Mouse (Mus musculus) urinary bladder, postnatal 14 days (tissue): ENCODE data around the gene Pa2g4.
"Not testable (repeated sequence)": the region's sequence is repeated elsewhere in the genome, so short reads cannot be mapped to it uniquely, and the experiment has no call there.

ENCODE experiments used
- DNase-seq: peaks from one replicate; pipeline ENCODE4 v3.0.0; 2021; ENCODE audit warnings: low spot score

The Pa2g4 gene

DNA sequence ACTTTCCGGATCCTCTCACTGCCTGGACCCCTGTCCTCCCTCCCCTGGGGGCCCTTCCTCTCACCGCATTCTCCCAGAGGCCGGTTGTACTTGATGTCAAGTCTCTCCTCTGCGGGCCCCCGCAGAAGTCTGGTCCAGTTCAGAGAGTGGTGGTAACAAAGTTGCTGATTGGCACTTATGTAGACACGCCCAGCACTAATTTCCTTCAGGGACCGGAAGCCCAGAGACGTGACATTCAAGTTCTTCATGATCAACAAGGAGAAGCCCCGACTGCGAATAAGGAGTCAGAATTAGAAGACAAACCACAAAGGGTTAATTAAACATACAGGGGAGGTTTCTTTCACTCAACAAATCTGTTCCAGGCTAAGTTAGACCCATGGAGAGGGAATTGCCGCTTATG is 12.5 kb upstream of the Pa2g4 start:
- DNase-seq, result no peak

DNA sequence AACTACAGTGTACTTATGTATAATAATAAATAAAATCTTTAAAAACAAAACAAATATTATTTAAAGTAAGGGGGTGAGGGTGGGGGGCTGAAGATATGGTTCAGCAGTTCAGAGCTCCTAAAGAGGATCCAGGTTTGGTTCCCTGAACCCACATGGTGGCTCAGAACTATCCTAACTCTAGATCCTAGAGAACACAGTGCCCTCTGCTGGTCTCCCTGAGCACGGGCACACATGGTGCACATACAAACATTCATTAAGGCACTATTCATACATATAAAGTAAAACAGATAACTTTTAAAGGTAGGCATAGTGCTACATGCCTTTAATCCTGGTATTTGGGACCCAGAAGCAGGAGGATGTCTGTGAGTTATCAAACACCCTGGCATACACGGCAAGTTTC is 9.3 kb upstream of the Pa2g4 start:
- no peak for DNase-seq

DNA sequence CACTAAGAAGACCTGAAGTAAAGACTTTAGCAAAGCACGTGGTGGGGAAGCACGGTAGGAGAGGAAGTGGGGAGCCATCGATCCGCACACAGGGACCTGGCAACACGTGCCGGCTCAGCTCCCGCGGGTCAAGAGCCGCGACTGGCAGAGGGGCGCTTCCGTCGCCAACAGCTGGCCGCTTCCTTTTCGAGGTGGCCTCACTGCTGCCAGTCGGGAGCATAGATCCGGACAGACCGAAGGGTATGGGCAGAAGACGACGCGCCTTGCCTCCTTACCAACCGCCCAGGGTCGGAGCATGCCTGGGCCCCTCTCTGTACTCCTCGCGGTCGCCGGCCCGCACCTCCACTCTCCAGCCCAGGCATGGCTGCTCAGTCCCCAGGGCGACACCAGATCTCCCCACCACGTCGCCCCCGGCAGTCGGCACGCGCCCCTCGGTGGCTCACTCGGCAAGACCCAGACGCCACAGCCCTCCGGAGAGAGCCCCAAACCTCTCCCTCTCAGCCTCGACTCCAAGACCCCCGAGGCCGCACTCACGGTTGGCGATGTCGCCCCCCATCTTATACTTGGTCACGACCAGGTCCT is 490 bp downstream of the Pa2g4 start:
- DNase-seq, result peak; percentile 24

DNA sequence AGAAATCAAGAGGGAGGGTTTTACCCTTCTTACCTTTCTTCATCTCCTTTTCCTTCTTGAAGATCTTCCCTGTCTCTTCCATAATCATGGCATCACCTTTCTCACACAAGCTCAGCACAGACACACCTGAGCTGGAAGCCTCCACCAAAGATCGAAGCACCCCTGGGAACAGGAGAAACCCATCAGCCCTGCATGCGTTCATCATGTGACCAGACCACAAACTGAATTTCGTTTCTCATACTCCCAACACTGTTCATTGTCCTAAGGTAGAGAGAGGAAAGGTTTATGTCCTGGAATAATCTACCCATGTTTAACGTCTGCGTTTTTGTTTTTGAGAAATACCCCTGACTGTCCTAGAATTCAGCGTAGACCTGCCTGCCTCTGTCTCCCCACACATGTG is 2.2 kb downstream of the Pa2g4 start:
- DNase-seq, result no peak

DNA sequence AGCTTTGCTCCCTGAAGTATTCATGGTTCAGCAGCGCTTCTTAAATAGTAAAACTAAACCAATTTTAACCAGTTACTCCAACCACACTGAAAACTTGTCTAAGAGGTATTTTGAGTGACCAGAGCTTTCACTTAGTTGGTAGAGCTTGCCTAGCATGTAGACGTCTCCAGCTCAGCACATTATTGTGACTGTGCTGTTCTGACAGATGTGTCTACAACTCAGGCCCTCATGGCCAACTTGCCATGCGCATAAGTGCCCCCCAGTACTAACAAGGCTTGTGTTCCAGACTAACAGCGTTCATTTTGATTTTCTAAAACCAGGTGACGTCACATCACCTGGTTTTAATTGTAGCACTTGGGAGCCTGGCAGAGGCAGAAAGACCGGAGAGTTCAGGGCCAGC is 8.8 kb downstream of the Pa2g4 start:
- DNase-seq, result no peak

DNA sequence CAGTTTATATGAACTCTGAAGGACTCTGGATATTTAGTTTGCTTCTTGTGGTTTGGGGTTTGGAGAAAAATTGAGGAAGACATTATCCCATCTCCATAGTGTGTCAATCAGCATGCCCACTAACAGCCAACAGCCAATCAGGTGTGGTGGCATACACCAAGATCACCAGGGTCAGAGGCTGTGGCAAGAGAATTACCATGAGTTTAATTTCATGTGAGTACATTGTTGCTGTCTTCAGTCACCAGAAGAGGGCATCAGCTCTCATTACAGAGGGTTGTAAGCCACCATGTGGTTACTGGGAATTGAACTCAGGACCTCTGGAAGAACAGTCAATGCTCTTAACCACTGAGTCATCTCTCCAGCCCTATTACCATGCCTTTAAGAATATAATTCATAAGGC is 9.5 kb downstream of the Pa2g4 start:
- no peak for DNase-seq

DNA sequence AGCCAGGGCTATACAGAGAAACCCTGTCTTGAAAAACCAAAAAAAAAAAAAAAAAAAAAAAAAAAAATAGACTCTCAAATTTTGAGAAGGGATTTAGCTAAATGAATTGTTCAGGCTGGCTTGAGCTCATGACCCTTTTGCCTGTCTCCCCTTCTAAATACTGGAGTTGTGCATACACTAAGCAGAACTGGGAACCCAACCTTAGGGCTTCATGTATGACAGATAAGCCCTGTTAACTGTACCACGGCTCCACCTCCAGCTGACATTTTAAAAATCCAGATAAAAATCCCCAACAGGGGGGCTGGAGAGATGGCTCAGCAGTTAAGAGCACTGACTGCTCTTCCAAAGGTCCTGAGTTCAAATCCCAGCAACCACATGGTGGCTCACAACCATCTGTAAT is 10.2 kb downstream of the Pa2g4 start:
- not testable (repeated sequence) for DNase-seq

DNA sequence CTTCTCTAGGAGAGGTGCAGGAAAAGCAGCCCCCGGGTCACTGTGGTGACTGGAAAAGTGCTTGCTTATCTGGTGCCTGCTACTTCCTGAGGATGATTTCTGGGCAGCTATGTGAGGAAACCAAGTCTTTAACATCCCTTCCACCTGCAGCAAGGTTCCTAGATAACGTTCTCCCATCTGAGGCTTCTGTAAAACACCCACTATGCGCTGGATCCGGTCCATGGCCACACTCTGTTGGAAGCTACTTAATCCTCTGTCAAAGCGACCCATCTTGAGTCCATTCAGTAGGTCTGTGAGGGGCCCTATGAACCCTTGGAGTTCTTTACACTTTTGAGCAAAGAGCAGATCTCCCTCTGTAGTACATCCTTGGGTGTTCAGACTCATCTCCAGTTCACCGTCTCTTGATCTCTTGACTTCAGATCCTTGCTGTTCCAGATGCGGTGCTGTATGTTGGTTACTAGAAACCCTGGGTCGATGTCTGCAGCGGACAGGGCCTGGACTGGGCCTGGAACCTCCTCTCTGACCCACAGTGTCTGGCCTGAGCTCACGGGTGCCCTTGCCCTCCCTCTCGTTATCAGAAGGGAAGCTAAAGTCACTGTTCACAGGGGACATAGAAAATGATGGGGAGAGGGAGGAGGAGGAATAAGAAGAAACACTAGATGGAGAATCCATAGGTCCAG is 15.5 kb downstream of the Pa2g4 start:
- DNase-seq, result not testable (repeated sequence)

DNA sequence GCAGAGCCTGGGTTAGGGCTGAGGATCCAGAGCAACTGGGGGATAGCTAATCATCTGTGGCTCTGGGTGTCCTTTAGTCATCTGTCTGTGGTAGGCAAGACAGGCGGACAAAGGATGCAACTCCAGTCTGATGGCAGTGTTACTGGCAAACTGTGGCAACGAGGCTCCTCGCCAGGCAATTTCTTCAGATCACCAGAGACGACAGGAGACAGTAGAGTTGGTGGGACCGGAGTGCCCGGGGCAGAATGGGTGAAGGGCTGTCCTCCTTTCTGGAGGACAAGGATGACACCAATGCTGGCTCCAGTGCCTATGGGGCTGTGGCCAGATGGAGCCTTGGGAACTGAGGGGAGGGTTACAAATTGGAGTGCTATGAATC is 16.1 kb downstream of the Pa2g4 start:
- DNase-seq, result peak; percentile 11

DNA sequence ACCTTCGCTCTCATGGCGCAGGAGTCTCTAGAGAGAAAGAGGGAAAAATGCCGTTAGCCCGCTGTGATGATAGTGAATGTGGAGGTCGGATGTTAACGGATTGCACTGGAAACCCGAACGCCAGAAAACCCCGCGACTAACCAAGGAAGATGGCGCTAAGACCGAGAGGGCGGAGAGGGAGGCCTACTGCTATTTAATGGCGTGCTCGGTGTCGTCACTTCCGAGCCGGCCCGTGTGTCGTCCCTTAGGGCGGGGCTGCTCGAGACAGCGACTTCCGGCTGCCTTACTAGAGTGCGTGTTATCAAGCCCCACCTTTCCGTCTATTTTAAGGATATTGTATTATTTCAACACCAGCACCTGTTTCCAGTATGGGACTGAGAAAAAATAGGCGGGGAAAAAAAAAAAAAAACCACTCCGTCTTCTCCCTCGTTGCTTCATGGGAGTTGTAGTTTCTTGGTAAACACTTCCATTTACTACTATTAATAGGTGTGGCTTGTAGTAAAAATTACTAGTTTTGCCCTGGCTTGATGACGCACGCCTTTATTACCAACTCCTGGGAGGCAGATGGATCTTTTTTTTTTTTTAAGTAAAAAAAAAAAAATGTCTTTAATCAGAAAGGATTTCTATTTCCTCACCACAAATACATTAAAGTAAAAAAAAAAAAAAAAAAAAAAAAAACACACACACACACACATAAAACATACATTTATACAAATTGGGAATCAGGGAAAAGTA is 16.7 kb downstream of the Pa2g4 start, which contains the start of gene Rpl41:
TSS of gene Rpl41 (minus strand) at position 359 of the 735 bp plus-strand sequence.
- peak; percentile 93 for DNase-seq

DNA sequence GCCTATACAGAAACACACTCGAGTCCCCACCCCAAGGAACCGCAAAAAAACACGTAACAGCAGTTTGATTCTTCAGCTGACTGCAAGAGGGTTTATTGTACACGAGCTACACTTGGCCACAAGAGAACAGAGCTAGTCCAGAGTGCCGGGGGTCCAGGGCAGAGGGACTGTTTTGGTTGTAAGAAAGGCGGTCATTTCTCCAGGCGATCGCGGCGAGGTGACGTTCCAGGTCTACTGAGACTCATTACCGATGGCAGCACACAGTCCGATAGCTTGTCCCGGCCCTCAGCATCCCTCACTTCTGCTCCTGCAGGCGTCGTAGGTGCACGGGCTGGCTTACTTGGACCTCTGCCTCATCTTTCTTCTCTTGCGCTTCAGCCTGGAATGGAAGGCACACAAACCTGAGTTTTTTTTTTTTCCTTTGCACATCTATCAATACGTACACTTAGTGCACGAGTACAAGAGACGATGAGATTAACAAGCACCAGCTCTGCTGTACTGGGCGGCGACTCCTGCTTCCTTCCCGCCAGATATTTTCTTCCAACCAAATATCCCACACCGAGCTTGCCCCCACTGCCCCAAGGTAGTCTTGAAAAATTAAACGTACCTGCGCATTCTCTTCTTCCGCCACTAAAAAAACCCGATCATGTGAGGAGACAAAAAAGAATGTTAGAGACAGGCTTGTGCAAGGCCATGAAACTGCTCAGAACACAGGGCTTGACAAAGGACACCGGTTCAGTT is 17.6 kb downstream of the Pa2g4 start:
- peak; percentile 18 for DNase-seq

DNA sequence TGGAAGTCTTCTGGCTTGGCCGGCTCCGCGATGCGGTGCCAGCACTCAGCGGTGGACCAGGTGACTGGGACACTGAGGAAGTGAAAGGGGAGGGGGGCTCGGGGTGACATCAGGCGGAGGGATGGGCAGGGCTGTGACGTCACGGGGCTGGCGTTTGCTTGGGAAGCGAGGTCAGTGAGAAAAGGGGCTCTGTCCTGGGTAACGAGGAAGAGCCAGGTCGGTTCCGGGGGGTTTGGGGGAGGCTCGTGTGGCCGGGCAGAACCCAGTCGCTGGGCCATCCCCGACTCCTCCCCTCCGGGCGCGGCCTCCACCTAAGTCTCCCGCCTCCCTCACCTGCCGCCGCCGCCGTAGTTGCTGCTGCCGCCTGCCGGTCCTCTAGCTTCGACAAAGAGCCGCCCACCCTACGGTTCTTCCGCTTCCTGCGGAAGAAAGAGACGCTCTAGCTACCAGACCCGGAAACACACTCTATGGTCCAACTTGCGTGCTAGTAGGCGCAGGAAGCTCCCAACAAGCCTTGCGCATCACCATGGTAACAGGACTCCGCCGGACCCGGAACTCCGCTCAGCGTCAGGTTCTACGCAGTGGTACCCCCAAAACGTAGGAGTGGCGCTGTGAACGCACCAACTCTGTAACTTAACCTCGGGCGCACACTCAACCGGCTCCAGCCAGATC is 18.3 kb downstream of the Pa2g4 start, which contains the start of gene Zc3h10:
TSS of gene Zc3h10 (minus strand) at position 414 of the 672 bp plus-strand sequence.
- peak; percentile 94 for DNase-seq

DNA sequence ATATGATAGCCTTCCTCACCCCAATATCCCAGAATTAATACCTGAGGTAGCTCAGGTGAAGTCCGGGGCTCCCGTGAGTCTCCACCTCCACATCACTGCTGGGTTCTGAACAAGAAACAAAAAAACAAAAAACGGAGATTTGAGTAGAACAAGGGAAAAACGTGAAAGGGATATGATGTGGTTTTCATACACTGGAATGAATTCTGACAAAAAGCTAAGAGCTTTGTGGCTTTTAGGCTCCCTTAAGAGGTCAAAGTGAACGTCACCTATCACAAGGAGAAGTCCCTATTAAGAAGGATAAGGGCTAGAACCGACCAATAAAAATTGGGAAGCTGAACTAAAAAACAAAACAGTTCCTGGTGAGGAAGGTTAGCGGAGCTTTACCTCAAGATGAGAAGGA is 19.0 kb downstream of the Pa2g4 start:
- DNase-seq, result no peak

DNA sequence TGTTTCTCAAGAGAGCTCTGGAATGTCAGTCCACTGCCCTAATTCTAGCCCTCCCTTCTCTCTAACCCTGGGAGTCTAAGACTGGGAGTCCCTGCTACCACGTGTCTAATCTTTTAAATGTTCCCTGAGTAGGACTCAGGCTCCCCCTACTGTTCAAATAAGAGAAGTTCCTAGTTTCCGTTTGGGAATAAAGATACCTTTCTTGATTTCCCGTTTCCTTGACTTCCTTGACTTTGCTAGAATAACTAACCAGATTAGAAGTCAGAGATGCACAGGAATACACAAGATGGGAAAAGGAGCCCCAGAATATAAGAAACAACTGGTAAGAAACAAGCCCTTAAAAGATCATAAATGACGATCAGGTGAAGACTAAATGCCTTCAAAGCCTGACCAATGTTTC is 19.4 kb downstream of the Pa2g4 start:
- DNase-seq, result no peak

DNA sequence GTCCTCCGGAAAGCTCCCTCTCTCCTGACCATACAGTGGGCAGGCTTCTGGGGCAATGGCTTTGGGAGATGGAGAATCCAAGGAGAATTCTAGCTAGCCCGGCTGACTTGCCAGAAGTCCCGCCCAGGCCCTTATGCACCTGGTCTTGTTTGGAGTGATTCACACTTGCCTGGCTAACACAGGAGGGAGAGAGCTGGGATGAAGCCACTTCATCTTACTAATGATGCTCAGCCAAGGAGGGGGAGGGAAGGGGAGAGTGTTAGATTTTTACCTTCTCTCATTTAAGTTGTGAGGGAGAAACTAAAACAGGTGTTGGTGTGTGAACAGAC is 20.3 kb downstream of the Pa2g4 start:
- no peak for DNase-seq

DNA sequence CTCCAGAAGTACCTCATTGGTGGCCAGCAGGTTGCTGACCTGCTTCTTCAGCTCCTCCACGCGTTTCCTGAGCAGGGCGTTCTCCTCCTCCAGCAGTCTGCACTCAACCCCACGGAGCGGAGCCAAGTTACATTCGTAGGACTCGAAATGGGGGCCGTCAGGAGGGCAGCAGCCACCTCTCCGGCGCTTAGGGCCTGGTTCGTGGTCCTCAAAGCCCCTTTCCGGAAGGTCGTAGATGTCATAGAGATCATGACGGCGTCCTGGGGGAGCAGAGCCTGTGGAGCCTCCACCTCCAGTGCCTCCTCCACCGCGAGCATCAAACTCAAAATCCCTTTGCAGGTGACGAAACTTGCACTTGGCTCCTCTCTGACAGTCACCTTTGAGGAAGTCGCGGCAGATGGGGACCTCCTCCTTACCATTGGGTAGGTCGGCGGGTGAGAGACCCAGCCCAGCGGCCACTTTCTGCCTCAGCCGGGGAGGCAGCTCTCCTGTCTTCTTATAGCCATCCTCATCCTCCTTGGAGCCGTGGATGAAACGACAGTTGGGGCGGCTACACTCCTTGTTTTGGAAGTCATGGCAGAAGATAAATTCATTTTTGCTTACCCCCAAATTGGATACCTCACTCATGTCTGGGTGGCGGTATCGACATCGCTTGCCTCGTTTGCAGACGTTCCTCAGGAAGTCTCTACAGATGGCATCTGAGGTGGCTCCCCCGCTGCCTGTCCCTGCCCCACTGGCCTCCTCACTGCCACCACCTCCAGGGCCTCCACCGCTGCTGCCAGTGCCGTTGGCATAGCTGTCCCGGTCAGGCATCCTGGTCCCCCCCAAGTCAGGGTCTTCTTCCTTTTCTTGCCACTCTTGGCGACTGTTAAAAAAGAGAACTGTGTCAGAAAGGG is 20.9 kb downstream of the Pa2g4 start:
- no peak for DNase-seq

DNA sequence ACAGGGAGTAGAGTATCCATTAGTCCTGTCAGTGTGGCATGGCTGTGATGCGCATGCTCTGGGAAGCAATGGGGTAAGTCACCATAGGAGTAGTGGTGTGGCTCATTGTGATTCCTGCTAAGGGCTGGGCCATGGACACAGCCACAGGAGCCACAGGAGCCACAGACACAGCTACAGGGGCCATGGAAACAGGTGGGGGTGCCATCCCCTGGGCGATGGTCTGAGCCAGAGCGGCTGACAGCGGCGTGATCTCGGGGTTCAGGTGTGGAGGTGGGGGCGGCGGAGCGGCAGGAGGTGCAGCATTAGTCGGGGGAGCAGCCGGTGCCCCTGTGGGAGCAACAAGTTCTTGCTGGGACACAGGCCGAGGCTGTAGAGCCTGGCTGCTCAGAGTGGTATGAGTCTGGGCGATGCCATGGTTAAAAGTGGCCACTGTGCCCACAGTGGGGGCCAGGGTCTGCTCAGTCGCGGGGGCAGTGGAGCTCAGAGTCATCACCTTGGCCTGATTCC is 21.6 kb downstream of the Pa2g4 start:
- no peak for DNase-seq

DNA sequence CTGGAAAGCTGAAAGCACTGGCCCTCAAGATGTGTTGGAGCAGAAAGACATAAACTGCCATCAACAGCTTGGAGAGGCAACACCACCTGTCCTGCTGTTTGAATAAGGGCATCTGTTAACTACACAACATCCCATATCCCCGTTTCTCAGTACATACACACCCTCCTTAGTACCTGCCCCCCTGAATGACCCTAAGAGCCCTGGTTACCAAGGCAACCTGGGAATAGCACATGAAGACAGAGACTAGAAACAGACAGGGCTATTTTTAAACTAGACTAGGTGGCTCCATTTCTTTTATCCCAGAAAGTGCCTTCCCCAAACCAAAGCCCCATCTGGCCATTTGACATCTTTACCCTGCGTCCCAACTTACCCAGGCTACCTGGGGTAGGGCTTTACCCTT is 22.7 kb downstream of the Pa2g4 start:
- no peak for DNase-seq

DNA sequence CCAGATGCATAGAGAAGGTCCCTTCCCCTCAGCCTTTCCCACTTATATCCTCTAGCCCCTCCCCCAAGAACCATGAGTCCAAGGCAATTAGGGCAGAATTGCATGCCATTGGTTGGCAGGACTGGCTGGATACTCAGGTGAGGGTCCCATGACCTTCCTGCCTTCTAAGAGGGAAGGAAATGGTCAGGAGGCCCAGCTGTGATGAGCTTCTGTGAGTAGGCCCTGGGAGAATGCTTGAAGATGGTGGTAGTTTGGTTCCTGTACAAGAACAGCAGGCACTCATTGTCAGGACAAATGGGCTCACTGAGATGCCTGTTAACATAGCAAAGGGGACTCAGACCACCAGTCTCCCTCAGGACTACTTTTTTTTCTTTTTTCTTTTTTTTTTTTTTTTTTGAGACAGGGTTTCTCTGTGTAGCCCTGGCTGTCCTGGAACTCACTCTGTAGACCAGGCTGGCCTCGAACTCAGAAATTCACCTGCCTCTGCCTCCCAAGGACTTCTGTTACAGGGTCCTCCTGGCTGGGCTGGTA is 27.4 kb downstream of the Pa2g4 start:
- no peak for DNase-seq

DNA sequence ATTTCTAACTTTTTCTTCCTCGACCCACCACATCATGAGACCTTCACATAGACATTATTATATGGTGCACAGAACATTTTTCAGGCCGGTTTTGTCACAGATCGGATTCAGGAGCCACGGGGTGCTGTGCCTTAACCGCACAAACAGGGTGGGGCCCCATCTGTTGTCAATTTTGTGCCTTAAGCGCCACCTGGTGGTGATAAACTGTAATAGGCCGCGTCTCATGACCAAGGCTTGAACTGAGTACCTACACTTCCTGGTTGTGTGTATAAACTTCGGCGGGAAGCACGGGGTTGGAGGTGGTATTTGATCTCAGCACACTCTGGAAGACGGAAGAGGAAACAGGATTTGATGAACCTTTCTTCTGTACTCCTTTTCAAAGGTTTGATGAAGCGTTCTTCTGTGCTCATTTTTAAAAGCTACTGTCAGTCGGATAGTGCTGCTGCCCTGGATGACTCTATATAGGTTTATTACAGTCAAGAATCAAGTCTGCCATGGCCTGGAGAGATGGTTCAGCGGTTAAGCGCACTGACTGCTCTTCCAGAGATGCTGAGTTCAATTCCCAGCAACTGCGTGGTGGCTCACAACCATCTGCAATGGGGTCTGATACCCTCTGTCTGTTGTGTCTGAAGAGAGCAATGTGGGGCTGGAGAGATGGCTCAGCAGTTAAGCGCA is 29.4 kb downstream of the Pa2g4 start:
- DNase-seq, result peak; percentile 90
